In genomic region chr5:50512539-50512938, GRCm38 (mm10) we compare ENCODE assay signal across 32 mouse cellular contexts.
"Had no signal": no experiment of that assay in that cellular context is flagged by ENCODE, and none has a peak within 500 bp of the region (broad histone marks: within the 10 kb centered on the region; RNA-seq: fewer than 3 reads in every experiment).

No protein-coding gene starts in this region.

- ATAC-seq: liver, embryonic 12.5 days; liver, postnatal 0 days; lung, postnatal 0 days; midbrain, embryonic 13.5 days; midbrain, embryonic 15.5 days; midbrain, embryonic 16.5 days had no signal

- H3K4me2 ChIP-seq: limb, embryonic 12.5 days; limb, embryonic 13.5 days; limb, embryonic 15.5 days; liver, embryonic 11.5 days; liver, embryonic 12.5 days; liver, embryonic 13.5 days; liver, embryonic 15.5 days; lung, embryonic 14.5 days; lung, embryonic 15.5 days; midbrain, embryonic 11.5 days; midbrain, embryonic 12.5 days; midbrain, embryonic 13.5 days; midbrain, embryonic 15.5 days; neural tube, embryonic 12.5 days had no signal

- DNase-seq: left cerebral cortex, postnatal 4 days; liver; liver, embryonic 13.5 days; liver, postnatal 0 days; lung, adult 18-20 months; lung, adult 2 months; lung, embryonic 14.5 days; lung, postnatal 10 days; lung, postnatal 14 days; lung, postnatal 36 days; lung, postnatal 4 days; midbrain, embryonic 14.5 days had no signal

- H3K9me3 ChIP-seq: limb, embryonic 10.5 days; limb, embryonic 12.5 days; limb, embryonic 13.5 days; limb, embryonic 15.5 days; liver, embryonic 12.5 days; liver, embryonic 13.5 days; liver, embryonic 15.5 days; lung, embryonic 15.5 days; megakaryocyte, embryonic 14.5 days; midbrain, embryonic 10.5 days; midbrain, embryonic 12.5 days; midbrain, embryonic 13.5 days; midbrain, embryonic 15.5 days; neural tube, embryonic 12.5 days had no signal

- H3K36me3 ChIP-seq: limb, embryonic 10.5 days; limb, embryonic 12.5 days; limb, embryonic 13.5 days; limb, embryonic 15.5 days; liver, embryonic 12.5 days; liver, embryonic 13.5 days; liver, embryonic 15.5 days; lung, embryonic 15.5 days; midbrain, embryonic 10.5 days; midbrain, embryonic 12.5 days; midbrain, embryonic 13.5 days; midbrain, embryonic 15.5 days; neural tube, embryonic 12.5 days had no signal

- H3K4me1 ChIP-seq: limb, embryonic 10.5 days; limb, embryonic 12.5 days; limb, embryonic 13.5 days; limb, embryonic 15.5 days; liver, embryonic 12.5 days; liver, embryonic 13.5 days; liver, embryonic 15.5 days; lung, embryonic 15.5 days; megakaryocyte, embryonic 14.5 days; midbrain, embryonic 10.5 days; midbrain, embryonic 12.5 days; midbrain, embryonic 13.5 days; midbrain, embryonic 15.5 days; neural tube, embryonic 12.5 days had no signal

- H3K27ac ChIP-seq: limb, embryonic 10.5 days; limb, embryonic 12.5 days; limb, embryonic 13.5 days; limb, embryonic 15.5 days; liver, embryonic 12.5 days; liver, embryonic 13.5 days; liver, embryonic 14.5 days; liver, embryonic 15.5 days; lung, embryonic 15.5 days; macrophage; midbrain, embryonic 10.5 days; midbrain, embryonic 12.5 days; midbrain, embryonic 13.5 days; midbrain, embryonic 15.5 days; neural tube, embryonic 12.5 days had no signal

- H3K9ac ChIP-seq: limb, embryonic 12.5 days; limb, embryonic 13.5 days; limb, embryonic 15.5 days; liver, embryonic 12.5 days; liver, embryonic 13.5 days; liver, embryonic 14.5 days; liver, embryonic 15.5 days; liver, postnatal 0 days; lung, embryonic 14.5 days; lung, embryonic 15.5 days; midbrain, embryonic 12.5 days; midbrain, embryonic 13.5 days; midbrain, embryonic 15.5 days; neural tube, embryonic 12.5 days had no signal

- H3K4me3 ChIP-seq: limb, embryonic 10.5 days; limb, embryonic 12.5 days; limb, embryonic 13.5 days; limb, embryonic 15.5 days; liver, embryonic 12.5 days; liver, embryonic 13.5 days; liver, embryonic 15.5 days; lung, embryonic 15.5 days; megakaryocyte, embryonic 14.5 days; midbrain, embryonic 10.5 days; midbrain, embryonic 12.5 days; midbrain, embryonic 13.5 days; midbrain, embryonic 15.5 days; myocyte; neural tube, embryonic 12.5 days had no signal

- H3K27me3 ChIP-seq: limb, embryonic 12.5 days; limb, embryonic 13.5 days; limb, embryonic 15.5 days; liver, embryonic 12.5 days; liver, embryonic 13.5 days; liver, embryonic 15.5 days; lung, embryonic 15.5 days; megakaryocyte, embryonic 14.5 days; midbrain, embryonic 12.5 days; midbrain, embryonic 13.5 days; midbrain, embryonic 15.5 days; neural tube, embryonic 12.5 days had no signal
